Mouse (Mus musculus): ENCODE data around the gene Cux2.

- TF ChIP-seq CTCF (IDR thresholded peaks at IDR 0.05; ENCODE audit: insufficient read depth, low read length) = no peak
- TF ChIP-seq POLR2A (IDR thresholded peaks at IDR 0.05; ENCODE audit: borderline replicate concordance, extremely low read depth, low read depth, low read length) = no peak
These were observed 215.7 kb downstream of the Cux2 start for GRCm38 (mm10) chr5:121834241-121834606.
